Mouse (Mus musculus) midbrain, embryonic 10.5 days (tissue): Measurements from ENCODE around the gene Reck. TPM values are rescaled to one million over a fixed set of nuclear protein-coding genes. Genes with fewer than 3 reads are reported as not detected.

Experiments used
- DNase-seq: peaks from one replicate; pipeline ENCODE4 v3.0.0-alpha.2; 2017; ENCODE audit warnings: low spot score
- H3K27ac ChIP-seq: fragments of 300-500 bp; sonication (generic); replicated peaks from 2 replicates; pipeline ENCODE4 v1.5.1; 2016; ENCODE audit warnings: mild to moderate bottlenecking
- H3K27me3 ChIP-seq: fragments of 300-500 bp; sonication (generic); 2 replicates; pipeline ENCODE4 v1.6.1; 2016; ENCODE audit warnings: low read depth, mild to moderate bottlenecking; ENCODE audit not compliant: poor library complexity, severe bottlenecking
- H3K36me3 ChIP-seq: fragments of 300-500 bp; sonication (generic); 2 replicates; pipeline ENCODE4 v1.6.1; 2016; ENCODE audit warnings: mild to moderate bottlenecking, moderate library complexity
- H3K4me1 ChIP-seq: fragments of 300-500 bp; sonication (generic); 2 replicates; pipeline ENCODE4 v1.6.1; 2016
- H3K4me3 ChIP-seq: fragments of 300-500 bp; sonication (generic); 2 replicates; pipeline ENCODE4 v1.5.1; 2016; ENCODE audit warnings: mild to moderate bottlenecking, moderate library complexity
- H3K9me3 ChIP-seq: fragments of 300-500 bp; sonication (generic); replicated peaks from 2 replicates; pipeline ENCODE4 v1.6.1; 2016; ENCODE audit warnings: mild to moderate bottlenecking
- WGBS: fragments of 180-500 bp; shearing (Covaris S2); methylation state at CpG from one replicate; pipeline ENCODE4 v1.1.7; 2016; 5-methylcytosine and 5-hydroxymethylcytosine counted together
- polyA plus RNA-seq: library from polyadenylated mRNA; unstranded; fragments of >200 nt; fragmentation: Nextera tagmentation; extraction: Ambion mirVana; gene quantifications from 2 replicates; pipeline ENCODE4 v1.2.1, GENCODE M21; 2016

Reck gene
- polyA plus RNA-seq, 1 experiment from 2014 or later = 8.7 TPM

GRCm38 (mm10) chr4:43994342-43994741 is 119.0 kb downstream of the Reck start:
- H3K27ac ChIP-seq = no peak overlapping the region
- no peaks in the 10 kb centered on the region for H3K36me3 ChIP-seq
- no peak for DNase-seq
- peaks cover 2% of the 10 kb centered on the region; the same call in 1 of the 2 replicates for H3K9me3 ChIP-seq
- H3K27me3 ChIP-seq = no peaks in the 10 kb centered on the region
- 77% methylated on average over 2 of the region's 2 CpGs for WGBS
- no peaks in the 10 kb centered on the region for H3K4me1 ChIP-seq
- no peak overlapping the region for H3K4me3 ChIP-seq

Other genes starting within 250 kb of the Reck start
- 11.7 and 14.3 TPM in 2 replicates for gene Npr2, start 243.6 kb upstream of the Reck start, polyA plus RNA-seq
- gene Spag8, start 221.9 kb upstream of the Reck start, polyA plus RNA-seq = 3.0 and 4.3 TPM in 2 replicates
- 75.5 and 79.3 TPM in 2 replicates for gene Hint2, start 219.1 kb upstream of the Reck start, polyA plus RNA-seq
- 4.6 and 7.2 TPM in 2 replicates for gene Tmem8b, start 206.6 kb upstream of the Reck start, polyA plus RNA-seq
- 1.6 and 2.1 TPM in 2 replicates for gene Fam221b, start 206.4 kb upstream of the Reck start, polyA plus RNA-seq
- gene Olfr70, start 174.7 kb upstream of the Reck start, polyA plus RNA-seq = not detected in 2 replicates
- not detected in 2 replicates for gene Olfr71, start 165.3 kb upstream of the Reck start, polyA plus RNA-seq
- gene Hrct1, start 148.3 kb upstream of the Reck start, polyA plus RNA-seq = 0.21 TPM in 1 of 2 replicates, not detected in the other
- 0.02 TPM in 1 of 2 replicates, not detected in the other for gene Spaar, start 145.5 kb upstream of the Reck start, polyA plus RNA-seq
- not detected in 2 replicates for gene Olfr159, start 104.5 kb upstream of the Reck start, polyA plus RNA-seq
- not detected in 2 replicates for gene Olfr156, start 51.6 kb upstream of the Reck start, polyA plus RNA-seq
- not detected in 2 replicates for gene Olfr157, start 35.3 kb upstream of the Reck start, polyA plus RNA-seq
- not detected in 2 replicates for gene Olfr155, start 24.0 kb upstream of the Reck start, polyA plus RNA-seq
- gene Glipr2, start 81.9 kb downstream of the Reck start, polyA plus RNA-seq = 69.2 and 82.3 TPM in 2 replicates
- gene Ccin, start 108.0 kb downstream of the Reck start, polyA plus RNA-seq = not detected in 2 replicates
- 187 and 190 TPM in 2 replicates for gene Clta, start 128.9 kb downstream of the Reck start, polyA plus RNA-seq
- gene Gne, start 208.6 kb downstream of the Reck start, polyA plus RNA-seq = 14.5 and 17.6 TPM in 2 replicates